Mouse (Mus musculus): ENCODE results near the gene Cpm.

- no peak for TF ChIP-seq EP300 (IDR thresholded peaks at IDR 0.05; ENCODE audit: low read depth)
- no peak for TF ChIP-seq CTCF (IDR thresholded peaks at IDR 0.05; ENCODE audit: low read depth)
Observed at GRCm38 (mm10) chr10:117697561-117698115, 68.3 kb downstream of the Cpm start.

Measured in liver, embryonic 14.5 days (tissue).